Comparison of ENCODE assay signal across 19 mouse cellular contexts in genomic region chr3:157303430-157304116, GRCm38 (mm10).
DNase-seq lines count a peak whose midpoint lies in the region; ATAC-seq and TF ChIP-seq lines count a peak whose summit lies in the region.
"Had no signal": no experiment of that assay in that cellular context is flagged by ENCODE, and none has a peak within 500 bp of the region (broad histone marks: within the 10 kb centered on the region; RNA-seq: fewer than 3 reads in every experiment).

No protein-coding gene starts in this region.

- no peaks in the 10 kb centered on the region for H3K27me3 ChIP-seq in forebrain, postnatal 0 days (ENCODE audit: insufficient read depth, low read length)
- H3K27me3 ChIP-seq in forebrain, embryonic 14.5 days (replicated peaks; ENCODE audit: control insufficient read depth, insufficient read depth, low read length), result no peaks in the 10 kb centered on the region
- no peaks in the 10 kb centered on the region for H3K27me3 ChIP-seq in neural tube, embryonic 11.5 days (ENCODE audit: control insufficient read depth, insufficient read depth, low read length)
- H3K27me3 ChIP-seq in midbrain, embryonic 15.5 days (replicated peaks), result no peaks in the 10 kb centered on the region
- H3K27me3 ChIP-seq: embryonic facial prominence, embryonic 12.5 days; stomach, embryonic 15.5 days had no signal

- DNase-seq in forebrain, postnatal 0 days, result no peak
- DNase-seq in forebrain, embryonic 14.5 days (ENCODE audit: low spot score), result no peak
- peak; percentile 15 for DNase-seq in neural tube, embryonic 11.5 days (ENCODE audit: low spot score)
- DNase-seq in neural tube, embryonic 10.5 days (ENCODE audit: extremely low spot score, low spot score), result no peak
- no peak for DNase-seq in thymus, adult 18-20 months
- DNase-seq in liver, result no peak
- DNase-seq: adrenal gland, postnatal 36 days; cerebellum, adult 11 months; cerebellum, adult 9-11 months; kidney, adult 2 months; kidney, postnatal 25 days; thymus, postnatal 4 days had no signal

- H3K9me3 ChIP-seq in forebrain, postnatal 0 days (ENCODE audit: low read length), result no peaks in the 10 kb centered on the region
- no peaks in the 10 kb centered on the region for H3K9me3 ChIP-seq in forebrain, embryonic 14.5 days (replicated peaks; ENCODE audit: control insufficient read depth, low read length)
- no peaks in the 10 kb centered on the region for H3K9me3 ChIP-seq in neural tube, embryonic 11.5 days (ENCODE audit: control insufficient read depth, low read length)
- H3K9me3 ChIP-seq in midbrain, embryonic 15.5 days, result no peaks in the 10 kb centered on the region
- H3K9me3 ChIP-seq: embryonic facial prominence, embryonic 12.5 days; limb, embryonic 10.5 days; stomach, embryonic 15.5 days had no signal

- no peak overlapping the region for H3K4me2 ChIP-seq in forebrain, postnatal 0 days (ENCODE audit: low read depth)
- H3K4me2 ChIP-seq in forebrain, embryonic 14.5 days (ENCODE audit: low read length), result no peak overlapping the region
- no peak overlapping the region for H3K4me2 ChIP-seq in neural tube, embryonic 11.5 days (ENCODE audit: low read depth)
- no peak overlapping the region for H3K4me2 ChIP-seq in midbrain, embryonic 15.5 days
- H3K4me2 ChIP-seq: embryonic facial prominence, embryonic 12.5 days; stomach, embryonic 15.5 days had no signal

- no peaks in the 10 kb centered on the region for H3K36me3 ChIP-seq in forebrain, postnatal 0 days (ENCODE audit: insufficient read depth)
- no peaks in the 10 kb centered on the region for H3K36me3 ChIP-seq in forebrain, embryonic 14.5 days (ENCODE audit: control insufficient read depth, insufficient read depth, low read length)
- no peaks in the 10 kb centered on the region for H3K36me3 ChIP-seq in neural tube, embryonic 11.5 days (ENCODE audit: control insufficient read depth, insufficient read depth, low read length)
- no peaks in the 10 kb centered on the region for H3K36me3 ChIP-seq in midbrain, embryonic 15.5 days (replicated peaks)
- H3K36me3 ChIP-seq: embryonic facial prominence, embryonic 12.5 days; limb, embryonic 10.5 days; stomach, embryonic 15.5 days had no signal

- H3K27ac ChIP-seq in forebrain, postnatal 0 days (ENCODE audit: low read depth, low read length), result no peak overlapping the region
- no peak overlapping the region for H3K27ac ChIP-seq in forebrain, embryonic 14.5 days (ENCODE audit: low read depth, low read length)
- no peak overlapping the region for H3K27ac ChIP-seq in neural tube, embryonic 11.5 days (ENCODE audit: low read depth, low read length)
- no peak overlapping the region for H3K27ac ChIP-seq in midbrain, embryonic 15.5 days
- H3K27ac ChIP-seq: embryonic facial prominence, embryonic 12.5 days; layer of hippocampus, adult 2 months; limb, embryonic 10.5 days; stomach, embryonic 15.5 days had no signal

- H3K9ac ChIP-seq in forebrain, postnatal 0 days, result no peak overlapping the region
- no peak overlapping the region for H3K9ac ChIP-seq in forebrain, embryonic 14.5 days (ENCODE audit: low read length)
- H3K9ac ChIP-seq in neural tube, embryonic 11.5 days (ENCODE audit: low read length), result no peak overlapping the region
- H3K9ac ChIP-seq in midbrain, embryonic 15.5 days, result no peak overlapping the region
- H3K9ac ChIP-seq: embryonic facial prominence, embryonic 12.5 days; stomach, embryonic 15.5 days had no signal

- 70% methylated on average over 4 of the region's 4 CpGs for WGBS in forebrain, postnatal 0 days
- WGBS in forebrain, embryonic 14.5 days, result 77% methylated on average over 4 of the region's 4 CpGs
- 66% methylated on average over 4 of the region's 4 CpGs for WGBS in neural tube, embryonic 11.5 days
- WGBS in midbrain, embryonic 15.5 days, result 66% methylated on average over 4 of the region's 4 CpGs

- H3K4me3 ChIP-seq in forebrain, postnatal 0 days (ENCODE audit: low read depth, low read length), result no peak overlapping the region
- H3K4me3 ChIP-seq in forebrain, embryonic 14.5 days (ENCODE audit: low read depth, low read length), result no peak overlapping the region
- no peak overlapping the region for H3K4me3 ChIP-seq in neural tube, embryonic 11.5 days (ENCODE audit: low read depth, low read length)
- H3K4me3 ChIP-seq in midbrain, embryonic 15.5 days, result no peak overlapping the region
- H3K4me3 ChIP-seq: embryonic facial prominence, embryonic 12.5 days; layer of hippocampus, adult 2 months; limb, embryonic 10.5 days; stomach, embryonic 15.5 days had no signal

- ATAC-seq in forebrain, postnatal 0 days, result peak; percentile 61
- ATAC-seq in forebrain, embryonic 14.5 days, result no peak
- peak; percentile 38; the same call in 1 of the 2 replicates for ATAC-seq in neural tube, embryonic 11.5 days (ENCODE audit: insufficient read depth, low FRiP score, low TSS enrichment)
- ATAC-seq in midbrain, embryonic 15.5 days (replicated peaks), result peak; percentile 82
- ATAC-seq in inflammation-experienced regulatory T-cells, adult 6 months, result no peak
- ATAC-seq: forebrain, embryonic 16.5 days had no signal

- TF ChIP-seq CTCF in forebrain, postnatal 0 days (IDR thresholded peaks at IDR 0.05; ENCODE audit: low read depth), result no peak

- H3K4me1 ChIP-seq in forebrain, postnatal 0 days (ENCODE audit: insufficient read depth), result no peaks in the 10 kb centered on the region
- no peaks in the 10 kb centered on the region for H3K4me1 ChIP-seq in forebrain, embryonic 14.5 days (ENCODE audit: control insufficient read depth, insufficient read depth, low read length)
- no peaks in the 10 kb centered on the region for H3K4me1 ChIP-seq in neural tube, embryonic 11.5 days (ENCODE audit: control insufficient read depth, insufficient read depth, low read length)
- no peaks in the 10 kb centered on the region for H3K4me1 ChIP-seq in midbrain, embryonic 15.5 days
- H3K4me1 ChIP-seq: embryonic facial prominence, embryonic 12.5 days; limb, embryonic 10.5 days; stomach, embryonic 15.5 days had no signal

Comparison
In these comparisons a context has a peak if more than half of its experiments do, and no peak if none do; other contexts are left out.
1. ATAC-seq: peak in forebrain, postnatal 0 days (single experiment), neural tube, embryonic 11.5 days (single experiment) and midbrain, embryonic 15.5 days (single experiment); none in forebrain, embryonic 14.5 days (single experiment) and inflammation-experienced regulatory T-cells, adult 6 months (single experiment).